Mouse (Mus musculus): Measurements from ENCODE around the gene Zswim4. TPM values are rescaled to one million over a fixed set of nuclear protein-coding genes. Genes with fewer than 3 reads are reported as not detected.

Gene Zswim4
- total RNA-seq, 1 experiment from 2014 or later = 32.3 TPM

GRCm38 (mm10) chr8:84223322-84224029 lies 13.4 kb downstream of the Zswim4 start:
- peak; percentile 63 for DNase-seq

DNA sequence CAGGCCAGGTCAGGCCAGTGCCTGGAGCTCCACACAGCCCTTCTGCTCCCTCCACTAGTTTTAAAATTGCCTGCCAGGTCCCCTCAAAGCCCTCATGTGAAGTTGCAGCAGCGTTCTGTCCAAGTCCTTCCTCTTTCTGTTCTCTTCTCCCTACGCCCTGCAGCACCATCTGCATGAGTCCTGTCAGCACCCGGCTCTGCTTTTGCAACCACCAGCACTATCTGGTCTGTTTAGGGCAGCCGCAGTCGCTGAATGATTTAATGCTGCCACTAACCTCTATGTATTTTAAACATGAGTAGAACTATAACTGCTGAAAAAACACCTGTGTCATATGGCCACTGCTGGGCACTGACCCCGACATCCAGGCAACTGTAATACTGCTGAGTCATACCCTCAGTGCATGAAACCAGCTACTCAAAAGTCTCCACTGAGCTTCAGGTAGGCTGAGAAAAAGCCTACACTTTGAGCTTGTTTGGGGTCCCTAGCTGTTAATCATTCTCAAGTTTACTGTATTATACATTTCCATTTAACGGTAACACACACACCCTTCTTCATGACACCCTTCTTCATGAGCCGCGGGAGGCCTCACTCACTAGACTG lies 14.2 kb downstream of the Zswim4 start:
- DNase-seq = no peak

DNA sequence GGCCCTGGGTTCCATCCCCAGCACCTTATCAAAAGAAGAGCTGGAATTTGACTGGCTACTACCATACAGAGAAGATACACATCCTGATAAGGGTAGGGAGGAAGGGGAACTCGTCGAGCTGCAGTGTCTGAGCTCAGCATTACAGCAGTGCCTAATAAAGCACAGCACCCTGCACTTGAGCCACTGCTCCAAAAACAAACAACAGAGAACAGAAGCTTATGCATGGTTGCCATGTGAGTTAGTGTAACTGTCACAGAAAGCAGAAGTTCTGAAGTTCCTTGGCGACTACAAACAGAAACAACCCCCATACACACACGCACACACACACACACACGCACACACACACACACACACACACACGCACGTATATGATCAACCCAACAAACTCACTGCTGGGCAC lies 16.8 kb downstream of the Zswim4 start:
- DNase-seq = no peak

DNA sequence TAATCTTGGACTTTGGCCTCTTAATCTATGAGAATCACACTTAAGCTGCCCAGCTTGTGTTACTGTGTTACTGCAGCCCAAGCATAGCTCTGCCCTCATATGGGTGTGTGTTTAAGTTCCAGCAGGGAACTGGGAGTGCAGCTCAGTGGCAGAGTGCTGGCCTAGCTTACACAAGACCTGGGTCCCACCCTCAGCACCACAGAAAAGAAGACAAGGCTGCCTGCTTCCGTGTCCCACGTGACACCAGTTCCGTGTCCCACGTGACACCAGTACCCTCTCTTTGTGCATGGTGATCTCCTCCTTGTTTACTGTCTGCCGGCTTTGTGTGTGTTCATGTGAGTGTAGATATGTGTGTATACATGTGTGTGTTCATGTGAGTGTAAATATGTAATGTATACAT lies 18.7 kb downstream of the Zswim4 start:
- DNase-seq = no peak

DNA sequence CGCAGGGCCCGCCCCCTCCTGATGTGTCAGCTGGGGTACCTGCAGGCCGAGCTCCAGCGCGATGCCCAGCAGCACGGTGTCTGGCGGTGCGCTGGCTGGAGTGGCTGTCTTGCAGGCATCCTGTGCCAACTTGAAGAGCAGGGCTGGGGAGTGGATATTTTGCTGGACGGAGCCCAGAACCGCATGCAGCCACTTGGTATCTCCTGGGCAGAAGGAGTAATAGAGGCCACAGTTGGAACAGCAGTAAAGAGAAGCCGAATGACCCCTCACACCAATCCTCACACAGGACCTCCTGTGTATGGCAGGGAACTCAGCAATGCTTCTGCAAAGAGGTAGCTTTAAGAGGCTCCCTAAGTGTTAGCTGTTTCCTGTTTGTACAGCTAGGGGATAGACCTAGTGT lies 19.6 kb downstream of the Zswim4 start:
- no peak for DNase-seq

DNA sequence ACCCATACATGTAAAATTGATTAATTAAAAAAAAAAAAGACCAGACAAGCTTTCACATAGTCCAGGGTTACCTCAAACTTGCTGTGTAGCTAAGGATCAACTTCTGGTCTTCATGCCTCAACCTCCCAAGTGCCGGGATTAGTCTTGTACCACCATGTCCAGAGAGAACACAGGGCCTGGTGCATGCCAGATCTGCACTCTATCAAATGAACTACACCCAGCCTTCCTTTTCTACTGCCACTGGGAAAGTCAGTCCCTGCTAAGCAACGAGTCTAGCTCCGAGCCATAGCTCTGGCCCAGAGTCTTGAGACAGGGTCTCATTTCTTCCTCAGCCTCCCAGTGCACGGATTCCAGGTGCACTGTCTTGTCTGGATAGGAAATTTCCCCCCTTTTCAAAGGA lies 23.6 kb downstream of the Zswim4 start:
- no peak for DNase-seq

DNA sequence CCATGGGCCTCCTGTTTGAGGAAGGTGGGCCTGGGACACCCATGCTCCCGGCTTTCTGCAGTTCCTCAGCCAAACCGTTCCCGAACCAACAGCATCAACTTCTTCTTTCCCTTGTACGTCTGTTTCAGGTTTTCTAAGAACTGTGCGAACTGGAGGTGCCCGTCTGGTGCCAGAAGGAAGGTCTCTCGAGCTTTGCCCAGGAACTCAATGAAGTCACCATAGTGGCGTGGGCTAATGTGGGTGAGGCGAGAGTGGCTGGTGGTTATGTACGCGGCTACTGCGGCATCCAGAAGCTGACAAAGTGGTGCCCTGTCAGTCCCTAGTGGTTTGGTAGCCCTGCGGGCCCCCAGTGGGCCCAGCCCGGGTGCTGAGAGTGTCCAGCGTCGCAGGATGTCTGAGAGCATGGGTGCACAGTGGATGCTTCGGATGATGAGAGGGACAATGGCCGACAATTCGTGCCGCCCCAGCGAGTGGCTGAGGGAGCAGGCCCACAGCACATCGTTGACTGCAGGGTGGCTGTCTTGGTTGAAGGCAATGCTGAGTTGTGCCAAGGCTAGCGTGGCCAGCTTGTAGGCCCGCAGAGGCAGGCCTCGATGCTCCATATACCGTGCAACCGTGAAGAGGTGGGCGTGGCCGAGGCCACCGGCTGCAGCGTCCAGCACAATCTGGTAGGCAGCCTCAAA lies 24.8 kb downstream of the Zswim4 start:
- no peak for DNase-seq

- DNase-seq = no peak
These were observed 25.7 kb downstream of the Zswim4 start for GRCm38 (mm10) chr8:84211202-84211601.

GRCm38 (mm10) chr8:84210167-84210791 lies 26.6 kb downstream of the Zswim4 start:
- DNase-seq = peak; percentile 92

DNA sequence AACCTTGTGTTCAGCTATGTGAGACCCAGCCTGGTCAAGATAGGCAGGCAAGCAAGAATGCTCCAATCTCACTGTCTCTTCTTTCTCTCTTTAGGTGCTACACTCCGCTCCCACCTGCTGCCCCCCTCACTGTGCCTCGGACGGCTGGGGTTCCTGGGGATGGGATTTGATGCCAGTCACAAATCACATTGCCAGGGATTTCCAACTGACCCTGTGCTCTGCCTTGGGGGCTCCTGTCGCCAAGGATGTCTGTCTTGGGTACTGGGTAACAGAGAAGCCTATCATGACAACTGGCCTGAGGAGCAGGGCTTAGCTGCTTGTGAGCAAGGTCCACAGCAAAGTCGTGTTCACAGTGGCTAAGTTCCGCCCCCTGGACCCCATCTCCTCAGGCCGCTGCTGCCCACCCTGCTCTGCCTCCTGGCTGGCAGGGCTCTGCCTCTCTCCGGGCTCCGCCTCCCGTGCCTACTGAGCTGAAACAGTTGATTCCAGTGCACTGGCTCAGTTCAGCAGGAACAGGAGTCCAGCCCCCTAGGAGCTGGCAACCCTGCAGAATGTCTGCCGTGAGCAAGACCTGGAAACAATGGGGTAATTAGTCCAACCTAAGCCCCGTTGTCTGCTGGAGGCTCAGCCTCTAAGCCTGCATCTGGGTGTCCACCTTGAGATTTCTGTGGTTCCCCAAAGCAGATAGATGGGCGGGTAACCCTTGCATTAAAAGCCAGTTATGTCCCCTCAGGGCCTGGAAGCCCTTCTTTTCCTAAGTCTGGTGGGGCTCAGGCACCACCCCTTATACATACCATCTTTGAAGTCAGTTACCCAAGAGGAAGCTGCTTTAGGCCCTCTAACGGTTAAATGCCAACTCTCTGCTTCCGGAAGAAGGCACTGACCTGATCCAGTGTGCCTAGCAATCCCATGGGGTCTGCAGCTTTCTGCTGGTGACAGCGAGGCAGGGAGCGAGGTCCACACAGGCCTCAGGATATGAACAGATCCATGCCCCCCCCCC lies 28.2 kb downstream of the Zswim4 start:
- no peak for DNase-seq

GRCm38 (mm10) chr8:84207811-84208210 lies 29.0 kb downstream of the Zswim4 start:
- DNase-seq = peak; percentile 69

DNA sequence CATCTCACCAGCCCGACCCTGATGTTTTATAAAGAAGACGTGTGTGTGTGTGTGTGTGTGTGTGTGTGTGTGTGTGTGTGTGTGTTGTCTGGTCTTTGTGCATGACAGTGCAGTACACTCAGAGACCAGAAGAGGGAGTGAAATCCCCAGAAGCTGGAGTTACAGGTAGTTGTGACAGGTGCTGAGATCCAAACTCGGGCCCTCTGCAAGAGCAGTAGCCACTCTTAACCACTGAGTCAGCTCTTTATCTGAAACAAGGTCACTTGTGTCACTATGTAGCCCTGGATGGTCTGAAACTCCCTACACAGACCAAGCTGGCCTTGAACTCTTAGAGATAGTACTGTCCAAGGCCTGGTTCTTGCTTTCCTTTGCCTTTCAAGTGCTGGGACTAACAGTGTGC lies 30.2 kb downstream of the Zswim4 start:
- DNase-seq = no peak

DNA sequence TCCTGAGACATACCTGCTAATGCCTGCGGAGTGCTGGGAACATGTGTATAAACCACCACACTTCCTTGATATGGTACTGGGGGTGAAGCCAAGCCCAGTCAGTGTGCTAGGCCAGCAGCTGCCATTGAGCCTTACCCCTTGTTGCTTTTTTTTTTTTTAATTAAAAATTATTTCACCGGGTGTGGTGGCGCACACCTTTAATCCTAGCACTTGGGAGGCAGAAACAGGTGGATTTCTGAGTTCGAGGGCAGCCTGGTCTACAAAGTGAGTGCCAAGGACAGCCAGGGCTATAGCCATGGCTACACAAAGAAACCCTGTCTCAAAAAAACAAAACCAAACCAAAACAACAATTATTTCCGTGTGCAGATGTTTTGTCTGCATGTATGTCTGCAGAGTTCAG lies 31.8 kb downstream of the Zswim4 start:
- no peak for DNase-seq

- DNase-seq = peak; percentile 87
These were observed 32.7 kb downstream of the Zswim4 start for GRCm38 (mm10) chr8:84203975-84204772.

DNA sequence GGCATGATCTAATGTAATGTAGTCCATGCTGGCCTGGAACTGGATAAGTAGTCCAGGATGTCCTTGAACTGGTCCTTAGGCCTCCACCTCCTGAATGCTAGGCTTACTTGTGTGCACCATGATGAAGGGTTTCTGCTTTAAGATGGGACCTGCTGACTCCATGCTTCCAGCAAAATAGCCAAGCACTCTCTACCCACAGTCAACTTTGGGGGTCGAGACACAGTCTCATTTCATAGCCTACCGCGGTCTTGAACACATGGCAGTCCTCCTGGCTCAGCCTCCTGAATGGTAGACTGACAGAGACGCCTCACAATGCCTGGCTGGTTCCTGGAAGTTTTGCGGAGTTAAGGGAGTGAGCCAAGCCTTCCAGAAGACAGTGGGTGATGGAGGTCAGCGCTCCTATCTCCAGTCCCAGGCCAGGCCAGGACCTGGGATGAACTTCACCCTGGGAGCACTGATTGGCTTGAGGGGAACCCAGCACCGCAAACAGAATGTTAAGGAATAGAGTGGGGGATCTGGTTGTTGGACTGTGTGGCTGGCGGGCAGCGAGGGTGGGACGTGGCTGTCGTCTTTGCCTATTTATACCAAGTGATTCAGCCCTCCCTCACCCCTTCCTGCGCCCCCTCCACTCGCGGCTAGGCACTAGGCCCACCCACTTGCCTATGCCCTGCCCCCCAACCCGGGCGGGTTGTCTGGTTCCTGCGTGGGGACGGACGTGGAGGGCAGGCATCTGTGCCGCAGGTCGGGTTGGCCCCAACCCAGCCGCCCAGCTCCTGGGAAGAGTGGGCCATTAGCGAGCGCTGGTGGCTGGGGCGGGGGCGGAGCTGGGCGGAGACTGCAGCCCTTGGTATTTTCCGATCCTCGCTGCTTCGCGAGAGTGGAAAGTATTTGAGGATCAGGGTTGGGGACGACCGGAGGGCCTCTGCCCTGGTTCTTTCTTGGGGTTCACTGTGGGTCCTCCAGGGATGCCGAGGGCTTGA lies 33.6 kb downstream of the Zswim4 start:
- DNase-seq = peak; percentile 93

- peak; percentile 89 for DNase-seq
These were observed 34.4 kb downstream of the Zswim4 start for GRCm38 (mm10) chr8:84202466-84202865.

DNA sequence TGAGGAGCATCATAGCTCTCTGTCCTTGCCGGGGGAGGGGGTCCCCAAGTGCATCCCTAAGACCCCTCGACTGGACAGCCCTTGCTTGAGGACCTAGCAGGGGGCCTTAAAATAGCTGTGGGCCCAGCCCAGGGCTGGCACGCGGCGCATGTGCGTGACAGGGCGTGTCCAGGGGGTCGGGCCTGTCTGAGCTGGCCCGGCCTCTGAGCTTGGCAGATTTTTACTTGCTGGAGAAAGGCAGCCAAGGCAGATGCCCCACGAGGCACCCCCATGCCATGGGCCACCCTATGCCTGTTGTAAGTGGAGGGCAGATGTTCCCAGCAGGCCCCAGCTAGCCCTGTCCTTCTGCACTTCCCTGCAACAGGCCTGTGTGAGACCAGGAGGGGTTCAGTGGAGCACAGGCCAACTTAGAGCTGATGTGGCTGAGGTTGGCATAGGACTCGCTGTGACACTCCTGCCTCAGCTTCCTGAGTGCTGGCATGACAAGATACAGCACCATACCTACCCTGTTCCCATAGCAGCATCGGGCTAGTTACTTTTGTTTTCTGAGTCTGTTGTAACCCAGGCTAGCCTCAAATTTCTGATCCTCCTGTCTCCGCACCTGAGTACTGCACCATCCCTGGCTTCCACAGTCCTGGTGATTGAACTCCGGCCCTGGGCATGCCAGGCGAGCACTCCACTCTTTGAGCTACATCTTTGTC lies 35.2 kb downstream of the Zswim4 start:
- DNase-seq = peak; percentile 90

- peak; percentile 90 for DNase-seq
These were observed 36.0 kb downstream of the Zswim4 start for GRCm38 (mm10) chr8:84200652-84201544.

All from adrenal gland, postnatal 14 days (tissue).